ENCODE assay signal across 38 mouse cellular contexts in the genomic region with DNA sequence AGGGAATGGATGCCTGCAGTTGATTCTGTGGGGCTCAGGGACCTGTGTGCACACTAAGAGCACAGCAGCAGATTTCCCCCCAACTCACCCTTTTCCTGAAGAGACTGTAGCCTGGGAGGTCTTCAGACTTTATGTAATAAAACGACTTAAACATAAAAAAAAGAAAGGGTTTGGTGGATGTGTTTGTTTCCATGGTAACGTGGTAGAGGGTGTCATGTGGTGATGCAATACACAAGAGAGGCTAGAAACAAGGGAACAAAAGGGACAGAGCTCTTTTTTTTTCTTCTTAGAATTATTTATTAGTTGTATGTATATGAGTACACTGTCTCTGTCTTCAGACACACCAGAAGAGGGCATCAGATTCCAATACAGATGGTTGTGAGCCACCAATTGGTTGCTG. TPM values are rescaled to one million over a fixed set of nuclear protein-coding genes. Genes with fewer than 3 reads are reported as not detected.
DNase-seq lines count a peak whose midpoint lies in the region; ATAC-seq and TF ChIP-seq lines count a peak whose summit lies in the region.
"Had no signal": no experiment of that assay in that cellular context is flagged by ENCODE, and none has a peak within 500 bp of the region (broad histone marks: within the 10 kb centered on the region; RNA-seq: fewer than 3 reads in every experiment).

No protein-coding gene starts in this region.

- 47% methylated on average over 2 of the region's 2 CpGs for WGBS in forebrain, postnatal 0 days
- WGBS in forebrain, embryonic 15.5 days: 53% methylated on average over 2 of the region's 2 CpGs
- 45% methylated on average over 2 of the region's 2 CpGs for WGBS in midbrain, embryonic 16.5 days
- 63% methylated on average over 2 of the region's 2 CpGs for WGBS in lung, postnatal 0 days

- no peak overlapping the region for H3K4me2 ChIP-seq in forebrain, postnatal 0 days (ENCODE audit: low read depth)
- H3K4me2 ChIP-seq in forebrain, embryonic 15.5 days (replicated peaks): no peak overlapping the region
- no peak overlapping the region for H3K4me2 ChIP-seq in midbrain, embryonic 16.5 days (ENCODE audit: low read length)
- H3K4me2 ChIP-seq in lung, postnatal 0 days (replicated peaks; ENCODE audit: low read depth, low read length): no peak overlapping the region
- H3K4me2 ChIP-seq: forebrain, embryonic 13.5 days; kidney, embryonic 15.5 days; limb, embryonic 15.5 days; midbrain, embryonic 12.5 days; neural tube, embryonic 12.5 days had no signal

- DNase-seq in forebrain, postnatal 0 days: peak; percentile 27
- peak; percentile 30 for DNase-seq in R1 (ENCODE audit: low read depth, low spot score)
- DNase-seq in brain, embryonic 18.5 days (ENCODE audit: low read depth, low spot score): peak; percentile 16
- DNase-seq in lung, postnatal 0 days (ENCODE audit: low spot score): no peak
- no peak for DNase-seq in right cerebral cortex, adult 2 months (ENCODE audit: low spot score in 2 of 2)
- DNase-seq: adrenal gland, postnatal 25 days; cerebellum, adult 11 months; cerebellum, adult 9-10 months; heart, postnatal 14 days; kidney, adult 18-20 months; kidney, postnatal 25 days; lung, adult 2 months; lung, postnatal 14 days; right cerebral cortex, postnatal 14 days had no signal

- H3K36me3 ChIP-seq in forebrain, postnatal 0 days (ENCODE audit: insufficient read depth): no peaks in the 10 kb centered on the region
- H3K36me3 ChIP-seq in forebrain, embryonic 15.5 days: no peaks in the 10 kb centered on the region
- H3K36me3 ChIP-seq in midbrain, embryonic 16.5 days (ENCODE audit: control insufficient read depth, insufficient read depth, low read length): no peaks in the 10 kb centered on the region
- no peaks in the 10 kb centered on the region for H3K36me3 ChIP-seq in lung, postnatal 0 days (ENCODE audit: insufficient read depth, low read length)
- H3K36me3 ChIP-seq: kidney, embryonic 15.5 days; limb, embryonic 15.5 days; midbrain, embryonic 12.5 days; neural tube, embryonic 12.5 days had no signal

- TF ChIP-seq EP300 in lung, postnatal 0 days (IDR thresholded peaks at IDR 0.05): no peak

- no peak overlapping the region for H3K27ac ChIP-seq in forebrain, postnatal 0 days (ENCODE audit: low read depth, low read length)
- H3K27ac ChIP-seq in forebrain, embryonic 15.5 days (replicated peaks): no peak overlapping the region
- H3K27ac ChIP-seq in midbrain, embryonic 16.5 days (ENCODE audit: low read length): no peak overlapping the region
- no peak overlapping the region for H3K27ac ChIP-seq in lung, postnatal 0 days (ENCODE audit: low read length)
- H3K27ac ChIP-seq: forebrain, embryonic 13.5 days; kidney, embryonic 15.5 days; layer of hippocampus, adult 2 months; limb, embryonic 15.5 days; liver, embryonic 14.5 days; midbrain, embryonic 12.5 days; neural tube, embryonic 12.5 days had no signal

- H3K9ac ChIP-seq in forebrain, postnatal 0 days: no peak overlapping the region
- no peak overlapping the region for H3K9ac ChIP-seq in forebrain, embryonic 15.5 days (replicated peaks)
- no peak overlapping the region for H3K9ac ChIP-seq in midbrain, embryonic 16.5 days (ENCODE audit: low read depth, low read length)
- no peak overlapping the region for H3K9ac ChIP-seq in lung, postnatal 0 days (replicated peaks; ENCODE audit: low read depth)
- H3K9ac ChIP-seq: forebrain, embryonic 13.5 days; kidney, embryonic 15.5 days; limb, embryonic 15.5 days; liver, embryonic 14.5 days; midbrain, embryonic 12.5 days; neural tube, embryonic 12.5 days had no signal

- no peaks in the 10 kb centered on the region for H3K9me3 ChIP-seq in forebrain, postnatal 0 days (ENCODE audit: low read length)
- H3K9me3 ChIP-seq in forebrain, embryonic 15.5 days: no peaks in the 10 kb centered on the region
- H3K9me3 ChIP-seq in midbrain, embryonic 16.5 days (replicated peaks; ENCODE audit: control insufficient read depth, low read length, poor library complexity, severe bottlenecking): no peaks in the 10 kb centered on the region
- H3K9me3 ChIP-seq in lung, postnatal 0 days (ENCODE audit: low read length): no peaks in the 10 kb centered on the region
- H3K9me3 ChIP-seq: forebrain, embryonic 13.5 days; kidney, embryonic 15.5 days; limb, embryonic 15.5 days; midbrain, embryonic 12.5 days; neural tube, embryonic 12.5 days had no signal

- H3K27me3 ChIP-seq in forebrain, postnatal 0 days (ENCODE audit: insufficient read depth, low read length): no peaks in the 10 kb centered on the region
- no peaks in the 10 kb centered on the region for H3K27me3 ChIP-seq in forebrain, embryonic 15.5 days
- no peaks in the 10 kb centered on the region for H3K27me3 ChIP-seq in midbrain, embryonic 16.5 days (ENCODE audit: control insufficient read depth, insufficient read depth, low read depth, low read length)
- H3K27me3 ChIP-seq in lung, postnatal 0 days (replicated peaks; ENCODE audit: insufficient read depth, low read length): no peaks in the 10 kb centered on the region
- H3K27me3 ChIP-seq: forebrain, embryonic 13.5 days; kidney, embryonic 15.5 days; limb, embryonic 15.5 days; midbrain, embryonic 12.5 days; neural tube, embryonic 12.5 days; Patski had no signal

- TF ChIP-seq CTCF in forebrain, postnatal 0 days (IDR thresholded peaks at IDR 0.05; ENCODE audit: low read depth): no peak
- no peak for TF ChIP-seq CTCF in lung, postnatal 0 days (IDR thresholded peaks at IDR 0.05)

- no peak overlapping the region for H3K4me3 ChIP-seq in forebrain, postnatal 0 days (ENCODE audit: low read depth, low read length)
- no peak overlapping the region for H3K4me3 ChIP-seq in forebrain, embryonic 15.5 days
- H3K4me3 ChIP-seq in midbrain, embryonic 16.5 days (ENCODE audit: low read depth, low read length): no peak overlapping the region
- H3K4me3 ChIP-seq in lung, postnatal 0 days (ENCODE audit: low read depth, low read length): no peak overlapping the region
- H3K4me3 ChIP-seq: erythroblast, embryonic 14.5 days; forebrain, embryonic 13.5 days; kidney, embryonic 15.5 days; layer of hippocampus, adult 2 months; limb, embryonic 15.5 days; midbrain, embryonic 12.5 days; myocyte; neural tube, embryonic 12.5 days had no signal

- no peaks in the 10 kb centered on the region for H3K4me1 ChIP-seq in forebrain, postnatal 0 days (ENCODE audit: insufficient read depth)
- H3K4me1 ChIP-seq in forebrain, embryonic 15.5 days: peaks cover 8% of the 10 kb centered on the region
- H3K4me1 ChIP-seq in midbrain, embryonic 16.5 days (ENCODE audit: control insufficient read depth, insufficient read depth, low read length): peaks cover 5% of the 10 kb centered on the region
- H3K4me1 ChIP-seq in lung, postnatal 0 days (ENCODE audit: insufficient read depth, low read depth, low read length): no peaks in the 10 kb centered on the region
- H3K4me1 ChIP-seq: kidney, embryonic 15.5 days; limb, embryonic 15.5 days; neural tube, embryonic 12.5 days had no signal

- ATAC-seq in forebrain, postnatal 0 days: peak; percentile 61
- no peak for ATAC-seq in forebrain, embryonic 15.5 days (replicated peaks)
- ATAC-seq in midbrain, embryonic 16.5 days: peak; percentile 16; the same call in 1 of the 2 replicates
- no peak for ATAC-seq in lung, postnatal 0 days
- ATAC-seq: forebrain, embryonic 13.5 days; hindbrain, embryonic 16.5 days; Patski had no signal

RNA-seq across cellular contexts. Expression of a gene that starts 32.4 kb away (rescaled TPM):
- 0.19 TPM in 1 of 2 replicates, not detected in the other for total RNA-seq in forebrain, postnatal 0 days (2014; rRNA removed)
- not detected in 2 replicates for polyA plus RNA-seq in forebrain, postnatal 0 days (2015; fragmentation: Nextera tagmentation; extraction: Ambion mirVana)
- polyA plus RNA-seq in forebrain, embryonic 15.5 days (2015; fragmentation: Nextera tagmentation; extraction: Ambion mirVana): 0.28 TPM in 1 of 2 replicates, not detected in the other
- not detected in 2 replicates for polyA plus RNA-seq in midbrain, embryonic 16.5 days (2015; fragmentation: Nextera tagmentation; extraction: Ambion mirVana)
- 0.07 TPM in 1 of 2 replicates, not detected in the other for polyA plus RNA-seq in lung, postnatal 0 days (2015; fragmentation: Nextera tagmentation; extraction: Ambion mirVana)
- total RNA-seq: adrenal gland, adult 18-20 months; adrenal gland, postnatal 25 days; heart, adult 8-10 months; heart, postnatal 14 days; layer of hippocampus, adult 2 months; layer of hippocampus, postnatal 25 days; left cerebral cortex, adult 8-10 months; left cerebral cortex, postnatal 36 days; MEL had no signal
- polyA plus RNA-seq: cortical plate, adult 2 months; embryonic facial prominence, embryonic 14.5 days; erythroblast, embryonic 14.5 days; forebrain, embryonic 13.5 days; heart, embryonic 14.5 days; hindbrain, embryonic 11.5 days; hindbrain, embryonic 16.5 days; lung, adult 2 months; midbrain, embryonic 12.5 days; myocyte; small intestine, adult 2 months had no signal

RNA-seq across cellular contexts. Expression of a gene that starts 32.7 kb away (rescaled TPM):
- total RNA-seq in forebrain, postnatal 0 days (2014; rRNA removed): 1.9 and 3.0 TPM in 2 replicates
- 8.0 and 8.9 TPM in 2 replicates for polyA plus RNA-seq in forebrain, postnatal 0 days (2015; fragmentation: Nextera tagmentation; extraction: Ambion mirVana)
- 6.4 TPM in 2 replicates for polyA plus RNA-seq in forebrain, embryonic 15.5 days (2015; fragmentation: Nextera tagmentation; extraction: Ambion mirVana)
- 7.1 and 8.0 TPM in 2 replicates for polyA plus RNA-seq in midbrain, embryonic 16.5 days (2015; fragmentation: Nextera tagmentation; extraction: Ambion mirVana)
- polyA plus RNA-seq in lung, postnatal 0 days (2015; fragmentation: Nextera tagmentation; extraction: Ambion mirVana): 18.6 and 21.8 TPM in 2 replicates
- polyA plus RNA-seq: erythroblast, embryonic 14.5 days had no signal

Comparison
In these comparisons a context has a peak if more than half of its experiments do, and no peak if none do; other contexts are left out.
1. ATAC-seq: peak in forebrain, postnatal 0 days (single experiment) and midbrain, embryonic 16.5 days (single experiment); none in forebrain, embryonic 15.5 days (single experiment) and lung, postnatal 0 days (single experiment).
2. DNase-seq: peak in forebrain, postnatal 0 days (single experiment), R1 (single experiment) and brain, embryonic 18.5 days (single experiment); none in lung, postnatal 0 days (single experiment) and right cerebral cortex, adult 2 months (0 of 2).